Mouse (Mus musculus): ENCODE results near the gene B130006D01Rik.

B130006D01Rik gene

GRCm38 (mm10) chr11:95709534-95710040, 13.8 kb upstream of the B130006D01Rik start:
- POLR2A ChIA-PET = no interaction called here

DNA sequence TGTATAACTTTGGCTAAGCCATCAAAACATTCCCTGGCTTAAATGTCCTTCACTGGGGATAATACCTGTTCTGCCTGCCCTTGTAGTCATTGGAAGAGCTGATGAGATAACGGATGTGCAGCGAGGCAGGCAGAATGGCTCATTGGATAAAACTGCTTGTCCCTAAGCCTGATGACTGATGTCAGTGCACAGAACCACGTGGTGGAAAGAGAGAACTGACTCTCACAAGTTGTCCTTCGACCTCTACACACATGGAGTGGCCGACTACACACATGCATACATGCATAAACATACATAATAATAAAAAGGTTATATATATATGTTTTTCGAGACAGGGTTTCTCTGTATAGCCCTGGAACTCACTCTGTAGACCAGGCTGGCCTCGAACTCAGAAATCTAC, 12.9 kb upstream of the B130006D01Rik start:
- CTCF ChIA-PET = no interaction called here
- POLR2A ChIA-PET = interaction anchor here in 2 of 4 experiments (1.1 to 1.3 kb wide), 3 partner anchors 10 to 29 kb away, joined by 3 to 4 read pairs (median 4); no protein-coding TSS in a partner anchor

More at GRCm38 (mm10) chr11:95709534-95710040, 13.8 kb upstream of the B130006D01Rik start:
- CTCF ChIA-PET = no interaction called here

GRCm38 (mm10) chr11:95712085-95712562, 11.3 kb upstream of the B130006D01Rik start:
- ChIA-PET CTCF (no interaction called here), POLR2A (interaction anchor here in 2 of 4 experiments (0.8 to 1.2 kb wide), 3 partner anchors 27 to 1501 kb away, joined by 3 read pairs; partner anchors contain the start of genes Phb (in 1 of the 2) and Tob1 (in 1 of the 2))

GRCm38 (mm10) chr11:95712563-95713224, 10.7 kb upstream of the B130006D01Rik start, which contains the start of gene Zfp652:
TSS of gene Zfp652 (plus strand) at chr11:95712673.
- CTCF ChIA-PET = interaction anchor here in 1 of 4 experiments (0.5 kb wide), 1 partner anchor 415 kb away, joined by 3 read pairs; no protein-coding TSS in a partner anchor
- POLR2A ChIA-PET = interaction anchor here in 2 of 4 experiments (1.1 to 4.1 kb wide), 6 partner anchors 9 to 363 kb away, joined by 3 to 23 read pairs (median 6); no protein-coding TSS in a partner anchor

- CTCF ChIA-PET = interaction anchor here in 2 of 4 experiments (0.5 to 1.2 kb wide), 3 partner anchors 37 to 414 kb away, joined by 3 read pairs; no protein-coding TSS in a partner anchor
- POLR2A ChIA-PET = interaction anchor here (0.7 to 4.1 kb wide), 12 partner anchors 8 to 363 kb away, joined by 3 to 23 read pairs (median 4); partner anchors contain the start of gene B130006D01Rik (in 1 of the 4)
Measured at GRCm38 (mm10) chr11:95713225-95713810, 10.1 kb upstream of the B130006D01Rik start.

GRCm38 (mm10) chr11:95713811-95714241, 9.6 kb upstream of the B130006D01Rik start:
- ChIA-PET CTCF (interaction anchor here in 2 of 4 experiments (0.7 to 1.2 kb wide), 4 partner anchors 37 to 119 kb away, joined by 3 to 5 read pairs (median 3); no protein-coding TSS in a partner anchor), POLR2A (interaction anchor here (0.6 to 4.1 kb wide), 14 partner anchors 8 to 362 kb away, joined by 3 to 23 read pairs (median 4); partner anchors contain the start of gene B130006D01Rik (in 1 of the 4))

DNA sequence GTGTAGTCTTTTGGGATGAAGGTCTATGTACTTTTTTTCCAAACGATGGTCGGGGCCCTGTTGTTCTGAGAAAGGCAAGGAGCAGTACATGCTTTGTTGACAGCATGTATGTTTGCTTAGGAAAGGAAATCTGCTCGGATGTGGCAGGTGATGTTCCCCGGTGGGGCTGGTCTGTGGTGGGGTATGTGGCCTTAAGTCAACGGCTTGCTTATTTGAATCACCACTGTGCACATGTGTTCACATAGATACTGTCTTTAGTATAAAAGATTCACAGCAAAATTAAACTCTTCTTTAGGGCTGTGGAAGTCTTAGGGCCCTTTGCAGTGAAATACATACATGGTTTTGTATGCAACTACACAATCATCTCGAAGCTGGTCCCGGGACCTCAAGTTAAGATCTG, 9.0 kb upstream of the B130006D01Rik start:
- POLR2A ChIA-PET = interaction anchor here (0.6 to 4.1 kb wide), 9 partner anchors 8 to 162 kb away, joined by 3 to 23 read pairs (median 4); partner anchors contain the start of gene B130006D01Rik (in 1 of the 4)

DNA sequence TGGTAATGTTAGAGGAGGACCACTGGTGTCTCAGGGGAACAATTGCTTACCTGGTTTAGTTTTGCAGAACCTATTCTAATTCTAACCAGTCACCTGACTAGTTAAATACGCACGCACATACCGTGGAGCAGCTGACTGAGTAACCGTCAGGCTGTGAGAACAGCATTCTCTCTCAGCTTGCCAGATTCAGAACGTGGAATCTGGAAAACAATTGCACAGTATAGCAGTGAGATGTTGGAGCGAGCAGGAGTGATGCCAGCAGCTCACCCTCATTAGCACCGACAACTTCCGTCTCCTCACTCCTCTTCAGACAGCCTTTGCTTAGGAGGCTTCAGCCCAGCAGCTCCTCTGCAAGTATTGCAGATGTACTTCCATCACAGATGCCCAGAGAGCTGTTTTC, 7.3 kb upstream of the B130006D01Rik start:
- ChIA-PET POLR2A (interaction anchor here in 3 of 4 experiments (0.6 to 4.1 kb wide), 19 partner anchors 8 to 788 kb away, joined by 3 to 23 read pairs (median 4); no protein-coding TSS in a partner anchor), CTCF (interaction anchor here in 1 of 4 experiments (0.6 to 0.9 kb wide), 2 partner anchors 71 to 95 kb away, joined by 3 read pairs; no protein-coding TSS in a partner anchor)

More for the DNA sequence above, 9.0 kb upstream of the B130006D01Rik start:
- CTCF ChIA-PET = interaction anchor here in 2 of 4 experiments (0.7 to 1.2 kb wide), 3 partner anchors 36 to 118 kb away, joined by 3 to 5 read pairs (median 3); no protein-coding TSS in a partner anchor

GRCm38 (mm10) chr11:95719356-95719755, 4.0 kb upstream of the B130006D01Rik start:
- ChIA-PET POLR2A (interaction anchor here in 1 of 4 experiments (0.7 to 1.5 kb wide), 2 partner anchors 10 to 21 kb away, joined by 3 to 4 read pairs; no protein-coding TSS in a partner anchor), CTCF (no interaction called here)

DNA sequence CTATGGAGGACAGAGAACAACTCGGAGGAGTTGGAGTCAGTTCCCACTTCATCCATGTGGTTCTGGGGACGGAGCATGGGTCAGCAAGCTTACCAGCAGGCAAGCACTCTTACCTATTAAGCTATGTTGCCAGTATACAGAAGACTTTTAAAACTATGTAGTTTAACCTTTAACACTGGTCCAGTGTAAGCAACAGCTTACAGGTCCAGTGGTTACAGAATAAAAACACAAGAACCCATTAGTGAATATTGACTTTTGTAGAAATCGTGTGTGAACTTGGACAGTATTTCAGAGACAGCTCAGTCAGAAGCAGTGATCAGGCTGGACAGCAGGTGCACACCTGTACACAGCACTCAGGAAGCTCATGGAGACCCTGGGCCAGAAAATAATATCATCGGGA, 1.1 kb downstream of the B130006D01Rik start:
- ChIA-PET POLR2A (interaction anchor here in 1 of 4 experiments (0.8 to 1.1 kb wide), 3 partner anchors 8 to 340 kb away, joined by 3 read pairs; partner anchors contain the start of gene Slc35b1), CTCF (interaction anchor here in 1 of 4 experiments (1.1 kb wide), 1 partner anchor 25 kb away, joined by 3 read pairs; no protein-coding TSS in a partner anchor)

- ChIA-PET CTCF (interaction anchor here in 2 of 4 experiments (0.6 to 0.7 kb wide), 2 partner anchors 80 to 384 kb away, joined by 3 to 5 read pairs; no protein-coding TSS in a partner anchor), POLR2A (interaction anchor here in 2 of 4 experiments (0.6 to 2.6 kb wide), 3 partner anchors 10 to 419 kb away, joined by 3 to 11 read pairs (median 4); no protein-coding TSS in a partner anchor)
Measured at GRCm38 (mm10) chr11:95726156-95726555, 2.8 kb downstream of the B130006D01Rik start.

- ChIA-PET CTCF (interaction anchor here in 1 of 4 experiments (0.7 kb wide), 1 partner anchor 863 kb away, joined by 3 read pairs; no protein-coding TSS in a partner anchor), POLR2A (interaction anchor here in 1 of 4 experiments (0.5 to 2.6 kb wide), 2 partner anchors 12 to 147 kb away, joined by 3 to 11 read pairs; no protein-coding TSS in a partner anchor)
Measured at GRCm38 (mm10) chr11:95727947-95728346, 4.6 kb downstream of the B130006D01Rik start.

DNA sequence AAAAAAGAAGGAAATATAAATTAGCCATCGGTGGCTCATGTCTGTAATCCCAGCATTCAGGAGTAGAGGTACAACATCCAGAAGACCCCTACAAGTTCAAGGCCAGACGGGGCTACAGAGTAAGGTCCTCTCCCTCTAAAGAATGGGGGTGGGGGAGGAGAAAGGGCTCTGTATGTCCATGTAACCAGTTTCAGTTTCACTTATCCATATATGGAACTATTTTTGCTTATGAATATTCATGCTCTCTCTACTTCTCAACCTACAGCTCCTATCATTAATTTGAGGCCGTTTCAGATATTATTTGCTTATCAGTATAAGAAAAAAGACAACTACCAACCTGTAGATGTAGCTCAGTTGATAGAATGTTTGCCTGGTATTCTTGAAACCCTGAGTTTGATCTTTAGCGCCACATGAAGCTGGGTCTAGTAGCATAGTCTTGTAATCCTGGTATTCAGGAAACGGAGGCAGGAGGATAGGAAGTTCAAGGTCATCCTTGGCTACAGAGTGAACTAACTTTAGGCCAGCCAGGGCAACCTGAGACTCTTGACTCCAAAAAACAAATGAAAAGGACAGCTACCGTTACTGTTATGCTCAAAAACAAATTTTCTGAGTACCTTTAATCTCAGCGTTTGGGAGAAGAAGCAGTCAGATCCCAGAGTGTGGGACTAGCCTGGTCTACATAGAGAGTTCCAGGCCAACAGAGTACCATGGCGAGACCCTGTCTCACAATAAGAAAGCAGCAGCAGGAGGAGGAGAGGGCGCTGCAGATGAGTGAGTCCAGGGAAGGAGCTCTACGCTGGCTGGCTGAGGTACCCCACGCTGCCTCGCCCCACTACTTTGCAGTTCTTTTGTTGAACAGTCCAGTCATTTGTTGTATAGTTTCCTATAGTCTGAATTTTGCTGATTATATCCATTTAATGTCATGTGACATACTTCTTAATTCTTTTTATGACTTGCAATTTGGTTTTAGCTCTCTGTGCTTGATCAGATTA, 5.8 kb downstream of the B130006D01Rik start:
- POLR2A ChIA-PET = interaction anchor here in 2 of 4 experiments (0.6 to 1.8 kb wide), 13 partner anchors 10 to 249 kb away, joined by 3 to 6 read pairs (median 3); no protein-coding TSS in a partner anchor

DNA sequence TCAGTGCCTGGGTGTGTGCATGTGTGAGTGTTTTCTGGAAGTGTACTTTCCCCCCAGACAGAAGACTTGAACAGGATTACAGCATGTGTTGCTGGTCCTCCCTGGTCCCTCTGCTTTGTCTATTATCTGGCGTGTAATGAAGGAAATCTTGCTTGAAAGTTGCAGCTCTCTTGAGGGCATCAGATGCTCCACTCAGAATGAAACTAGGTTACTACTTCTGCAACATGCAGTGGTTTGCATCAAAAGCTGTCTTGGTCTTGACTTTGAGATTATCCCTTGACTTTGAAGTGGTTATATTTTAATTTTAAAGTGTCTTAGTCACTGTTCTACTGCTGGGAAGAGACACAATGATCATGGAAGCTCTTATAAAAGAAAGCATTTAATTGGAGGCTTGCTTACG, 11.1 kb downstream of the B130006D01Rik start:
- POLR2A ChIA-PET = interaction anchor here in 2 of 4 experiments (0.6 to 1.2 kb wide), 5 partner anchors 13 to 853 kb away, joined by 3 to 4 read pairs (median 3); no protein-coding TSS in a partner anchor
- CTCF ChIA-PET = no interaction called here

More for the DNA sequence above, 5.8 kb downstream of the B130006D01Rik start:
- CTCF ChIA-PET = interaction anchor here in 3 of 4 experiments (0.5 to 1.0 kb wide), 4 partner anchors 21 to 341 kb away, joined by 3 to 5 read pairs (median 4); no protein-coding TSS in a partner anchor

DNA sequence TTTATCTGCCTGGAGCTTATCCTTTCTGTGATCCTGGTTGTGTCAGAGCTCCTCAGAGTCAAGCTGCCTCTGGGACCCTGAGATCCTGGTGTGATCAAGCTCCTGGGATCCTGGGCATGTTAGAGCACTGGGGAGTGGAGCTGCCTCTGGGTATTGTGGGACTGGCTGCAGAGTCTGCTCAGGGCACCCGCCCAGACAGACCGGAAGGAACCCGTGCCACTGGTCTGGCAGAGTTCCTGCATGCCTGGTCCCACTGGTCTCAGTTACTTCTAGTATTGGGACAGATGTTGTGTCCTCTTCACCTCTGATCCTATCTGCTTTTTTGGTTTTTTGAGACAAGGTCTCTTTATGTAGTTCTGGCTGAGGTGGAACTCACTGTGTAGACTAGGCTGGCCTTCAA, 14.4 kb downstream of the B130006D01Rik start:
- ChIA-PET POLR2A (interaction anchor here in 1 of 4 experiments (1.2 kb wide), 1 partner anchor 11 kb away, joined by 3 read pairs; no protein-coding TSS in a partner anchor), CTCF (no interaction called here)

GRCm38 (mm10) chr11:95744521-95744920, 21.1 kb downstream of the B130006D01Rik start:
- ChIA-PET CTCF (interaction anchor here in 3 of 4 experiments (0.5 to 0.8 kb wide), 4 partner anchors 23 to 517 kb away, joined by 3 to 6 read pairs (median 5); no protein-coding TSS in a partner anchor), POLR2A (interaction anchor here in 1 of 4 experiments (0.7 to 1.1 kb wide), 4 partner anchors 15 to 231 kb away, joined by 3 to 4 read pairs (median 3); no protein-coding TSS in a partner anchor)

Data from embryonic stem cell, embryonic (primary cell).